Mouse (Mus musculus): Measurements from ENCODE around the gene Prdm1.
A peak's percentile ranks its signal among the peaks of the same experiment; 100 is the strongest.

Gene Prdm1

GRCm38 (mm10) chr10:44528291-44529082, at the start of gene Prdm1:
TSS of gene Prdm1 (minus strand) at chr10:44528501.
- DNase-seq (ENCODE audit: low read depth, low spot score) = peak; percentile 47

DNA sequence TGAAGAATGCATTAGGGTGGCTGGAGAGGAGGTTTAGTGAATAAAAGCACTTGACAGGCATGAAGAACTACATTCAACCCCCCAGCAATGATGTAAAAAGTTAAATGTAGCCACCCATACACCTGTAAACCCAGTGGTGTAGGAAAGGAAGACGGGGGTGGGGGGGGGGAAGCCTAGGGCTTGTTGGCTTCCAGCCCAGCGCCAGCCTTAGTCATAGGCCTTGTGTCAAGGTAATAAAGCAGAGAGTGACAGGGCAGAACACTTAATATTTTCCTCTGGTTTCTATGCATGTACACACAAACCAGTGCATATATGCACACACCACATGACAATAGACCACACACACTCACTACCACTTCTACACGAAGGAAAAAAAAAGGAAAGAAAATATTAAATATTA, 37.7 kb upstream of the Prdm1 start:
- no peak for DNase-seq (ENCODE audit: low read depth, low spot score)

- DNase-seq (ENCODE audit: low read depth, low spot score) = no peak
Observed at GRCm38 (mm10) chr10:44565109-44565508, 36.8 kb upstream of the Prdm1 start.

GRCm38 (mm10) chr10:44556845-44557244, 28.5 kb upstream of the Prdm1 start:
- DNase-seq (ENCODE audit: low read depth, low spot score) = no peak

DNA sequence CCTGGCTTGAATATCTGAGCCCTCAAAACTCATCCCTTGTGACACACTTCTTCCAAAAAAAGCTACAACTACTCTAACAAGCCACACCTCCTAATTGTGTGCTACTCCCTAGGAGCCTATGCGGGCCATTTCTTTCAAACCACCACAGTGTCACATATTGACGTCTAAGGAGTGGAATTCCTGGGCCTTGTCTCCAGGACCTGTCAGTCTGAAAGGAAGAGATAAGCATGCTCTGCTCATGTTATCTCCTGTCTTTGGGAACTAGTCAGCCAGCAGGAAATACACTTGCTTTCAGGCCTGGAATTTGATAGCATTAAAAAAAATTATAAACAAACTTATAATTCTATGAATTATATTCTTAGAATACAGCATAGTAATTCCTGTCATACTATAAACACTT, 27.0 kb upstream of the Prdm1 start:
- no peak for DNase-seq (ENCODE audit: low read depth, low spot score)

DNA sequence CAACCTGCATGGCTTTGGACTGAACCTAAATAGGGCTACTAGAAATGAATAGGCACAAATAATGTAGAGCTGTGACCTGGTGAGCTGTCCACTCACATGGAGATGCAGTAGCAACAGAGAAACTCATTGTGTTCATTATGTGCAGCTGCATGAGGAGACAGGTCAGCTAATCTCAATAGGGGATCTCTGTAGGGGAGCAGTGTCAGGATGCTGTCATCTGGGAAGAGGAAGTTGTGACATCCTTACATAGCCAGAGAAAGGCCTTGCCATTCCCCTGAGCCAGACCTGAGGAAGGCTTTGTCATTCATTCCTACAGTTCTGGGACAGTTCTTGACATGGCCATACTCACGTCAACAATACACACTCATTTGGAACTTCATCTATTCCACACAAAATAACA, 25.3 kb upstream of the Prdm1 start:
- no peak for DNase-seq (ENCODE audit: low read depth, low spot score)

DNA sequence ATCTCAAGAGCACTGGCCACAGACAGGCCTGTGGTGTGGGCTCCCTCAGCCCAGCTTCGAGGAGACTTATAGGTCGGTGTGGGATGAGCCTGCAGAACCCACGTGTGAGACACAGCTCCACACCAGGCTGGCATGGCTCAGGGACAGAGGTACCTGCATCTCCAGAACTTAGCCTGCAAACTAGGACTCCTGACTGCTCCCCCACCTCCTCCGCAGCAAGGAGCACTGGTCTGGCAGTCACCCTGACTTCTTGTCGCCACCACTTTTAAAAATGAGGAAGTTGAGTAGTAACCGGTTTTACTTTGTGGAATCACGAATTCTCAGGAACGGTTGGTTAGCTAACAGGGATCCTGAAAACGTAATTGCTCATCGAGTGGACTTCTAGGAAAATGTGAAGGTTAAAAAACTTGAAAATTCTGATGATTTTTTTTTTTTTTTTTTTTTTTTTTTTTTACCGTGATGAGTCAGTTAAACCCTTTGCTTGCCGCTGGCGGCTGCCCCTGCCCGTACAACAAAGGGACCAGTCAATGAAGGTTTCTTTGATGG, 10.8 kb upstream of the Prdm1 start:
- DNase-seq (ENCODE audit: low read depth, low spot score) = peak; percentile 12

DNA sequence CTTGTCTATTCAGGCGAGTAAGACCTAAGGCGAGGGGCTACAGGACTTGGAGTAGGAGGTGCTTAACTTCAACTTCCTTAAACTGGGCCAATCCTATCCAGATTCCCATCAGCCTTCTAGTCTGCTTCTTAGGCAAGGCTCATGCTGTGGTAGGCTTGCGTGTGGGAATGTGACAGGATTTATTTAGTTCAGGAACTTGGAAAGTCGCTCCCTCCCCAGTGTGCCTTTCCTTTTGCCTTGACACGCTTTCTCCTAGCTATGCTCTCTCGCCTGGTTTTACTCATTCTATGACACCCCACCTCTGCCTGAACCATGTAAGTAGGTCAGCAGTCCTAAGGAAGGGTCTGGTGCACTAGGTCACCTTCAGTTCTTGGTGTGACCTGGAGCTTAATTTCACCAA, 9.8 kb upstream of the Prdm1 start:
- no peak for DNase-seq (ENCODE audit: low read depth, low spot score)

GRCm38 (mm10) chr10:44530067-44530360, 1.7 kb upstream of the Prdm1 start:
- DNase-seq (ENCODE audit: low read depth, low spot score) = no peak

GRCm38 (mm10) chr10:44529218-44530066, 1.1 kb upstream of the Prdm1 start:
- DNase-seq (ENCODE audit: low read depth, low spot score) = peak; percentile 95

GRCm38 (mm10) chr10:44527651-44528050, 650 bp downstream of the Prdm1 start:
- DNase-seq (ENCODE audit: low read depth, low spot score) = no peak

DNA sequence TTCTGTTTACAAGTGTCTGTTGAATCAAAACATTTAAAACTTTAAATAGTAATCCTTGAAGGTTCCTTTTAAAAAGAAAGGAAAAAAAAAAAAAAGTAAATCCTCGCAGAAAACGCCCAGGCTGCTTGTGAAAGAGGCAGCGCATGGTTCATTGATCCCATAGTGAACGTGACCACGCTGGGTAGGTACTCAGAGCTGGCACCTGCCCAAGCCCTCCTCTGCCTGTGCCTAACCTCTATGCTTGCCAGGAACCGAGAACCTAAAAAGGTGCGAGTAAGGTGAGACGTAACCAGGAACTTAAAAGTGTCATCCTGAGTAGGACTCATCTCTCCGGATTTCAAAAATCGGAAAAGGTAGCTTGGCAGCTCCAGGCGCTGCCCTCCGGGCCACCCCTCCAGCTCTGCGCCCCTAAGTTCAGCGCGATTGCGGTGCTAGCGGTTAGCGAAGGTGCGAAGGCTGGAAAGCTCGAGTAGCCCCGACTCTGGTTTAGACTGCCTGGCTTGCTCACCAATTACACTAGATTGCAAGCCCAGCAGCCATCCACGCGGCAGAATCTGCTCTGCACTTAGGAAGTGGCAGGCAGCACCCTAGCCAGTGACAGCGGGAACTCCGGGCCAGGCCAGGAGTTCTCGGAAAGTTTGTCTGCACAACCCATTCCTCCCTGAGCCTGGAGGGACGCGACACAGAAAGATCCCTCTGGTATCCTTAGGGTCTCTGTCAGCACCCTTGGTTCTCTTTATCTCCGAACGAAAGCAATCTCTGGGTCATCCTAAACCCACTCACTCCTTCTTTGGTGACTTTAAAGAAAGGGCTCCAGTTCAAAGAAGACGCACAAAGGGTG, 1.3 kb downstream of the Prdm1 start:
- peak; percentile 64 for DNase-seq (ENCODE audit: low read depth, low spot score)

DNA sequence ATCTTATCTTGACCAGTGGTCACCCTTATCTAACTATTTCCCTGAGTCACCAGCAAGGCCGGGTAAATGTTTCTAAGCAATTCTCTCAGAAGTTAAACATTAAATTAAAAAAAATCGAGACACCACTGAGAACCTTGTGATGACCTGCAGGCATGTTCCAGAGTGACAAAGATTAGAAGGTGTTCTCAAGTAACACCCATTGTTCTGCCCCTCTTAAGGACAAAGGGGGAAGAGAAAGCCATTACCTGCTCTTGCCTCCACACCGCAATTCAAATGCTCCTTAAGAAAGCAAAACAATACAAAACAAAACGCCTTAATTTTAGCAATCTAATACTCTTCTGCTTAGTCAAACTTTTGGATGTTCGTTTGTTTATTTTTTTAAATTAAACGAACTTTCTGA, 8.1 kb downstream of the Prdm1 start:
- DNase-seq (ENCODE audit: low read depth, low spot score) = peak; percentile 59

- no peak for DNase-seq (ENCODE audit: low read depth, low spot score)
Observed at GRCm38 (mm10) chr10:44518631-44519030, 9.7 kb downstream of the Prdm1 start.

GRCm38 (mm10) chr10:44513108-44513507, 15.2 kb downstream of the Prdm1 start:
- no peak for DNase-seq (ENCODE audit: low read depth, low spot score)

DNA sequence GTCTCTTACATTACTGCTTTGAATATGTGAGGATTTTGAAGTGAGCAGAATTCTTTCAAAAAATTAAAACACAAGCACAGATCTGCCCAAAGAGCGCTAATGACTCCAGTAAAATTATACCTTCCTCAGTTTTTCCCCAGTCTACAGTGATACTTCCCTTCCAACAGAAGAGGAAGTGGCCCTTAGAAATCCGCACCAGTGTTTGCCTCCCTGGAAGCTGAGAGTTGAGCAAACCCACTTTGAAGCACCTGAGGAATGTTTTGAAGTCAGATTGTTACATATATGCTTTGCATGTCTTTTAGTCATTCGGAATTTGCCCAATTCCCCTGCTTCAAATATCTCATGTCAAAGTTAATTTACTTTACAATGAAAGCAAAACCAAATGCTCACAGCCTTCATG, 17.3 kb downstream of the Prdm1 start:
- DNase-seq (ENCODE audit: low read depth, low spot score) = no peak

GRCm38 (mm10) chr10:44508649-44509048, 19.7 kb downstream of the Prdm1 start:
- no peak for DNase-seq (ENCODE audit: low read depth, low spot score)

DNA sequence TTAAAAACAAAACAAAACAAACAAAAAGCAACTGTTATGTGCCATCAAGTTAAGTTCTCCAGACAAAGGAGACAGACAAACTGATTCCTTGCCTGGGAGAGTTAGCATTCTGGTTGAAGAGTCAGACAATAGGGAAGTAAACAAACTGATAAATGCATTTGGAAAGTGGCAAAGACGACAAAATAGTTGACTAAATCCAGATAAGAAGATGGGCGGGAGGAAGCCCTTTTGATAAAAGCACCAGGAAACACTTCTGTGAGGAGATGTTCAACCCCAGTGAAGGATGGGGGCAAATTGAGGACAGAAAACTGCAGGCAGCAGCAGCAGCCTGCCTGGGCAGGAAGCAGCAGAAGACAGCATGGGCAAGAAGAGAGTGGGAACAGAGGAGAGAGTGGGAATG, 20.3 kb downstream of the Prdm1 start:
- DNase-seq (ENCODE audit: low read depth, low spot score) = peak; percentile 9

DNA sequence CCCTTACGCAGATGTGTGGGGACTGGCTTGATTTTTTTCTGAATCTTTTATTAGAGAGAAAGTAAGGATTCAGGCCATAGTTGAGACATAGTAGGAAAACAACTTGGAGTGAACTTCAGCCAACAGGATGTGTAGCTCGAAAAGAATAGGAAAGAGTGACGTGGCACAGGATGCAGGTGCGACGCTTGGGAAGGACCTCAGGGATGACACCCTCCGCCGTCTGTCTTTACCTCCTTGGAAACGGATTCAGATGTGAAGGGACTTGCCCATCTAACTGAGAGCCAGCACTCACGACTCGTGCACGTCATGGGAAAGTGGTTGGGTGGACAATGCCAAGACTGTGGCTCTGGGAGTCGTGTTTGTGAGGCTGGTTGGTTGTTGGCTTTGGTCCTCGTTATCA, 25.4 kb downstream of the Prdm1 start:
- DNase-seq (ENCODE audit: low read depth, low spot score) = no peak

DNA sequence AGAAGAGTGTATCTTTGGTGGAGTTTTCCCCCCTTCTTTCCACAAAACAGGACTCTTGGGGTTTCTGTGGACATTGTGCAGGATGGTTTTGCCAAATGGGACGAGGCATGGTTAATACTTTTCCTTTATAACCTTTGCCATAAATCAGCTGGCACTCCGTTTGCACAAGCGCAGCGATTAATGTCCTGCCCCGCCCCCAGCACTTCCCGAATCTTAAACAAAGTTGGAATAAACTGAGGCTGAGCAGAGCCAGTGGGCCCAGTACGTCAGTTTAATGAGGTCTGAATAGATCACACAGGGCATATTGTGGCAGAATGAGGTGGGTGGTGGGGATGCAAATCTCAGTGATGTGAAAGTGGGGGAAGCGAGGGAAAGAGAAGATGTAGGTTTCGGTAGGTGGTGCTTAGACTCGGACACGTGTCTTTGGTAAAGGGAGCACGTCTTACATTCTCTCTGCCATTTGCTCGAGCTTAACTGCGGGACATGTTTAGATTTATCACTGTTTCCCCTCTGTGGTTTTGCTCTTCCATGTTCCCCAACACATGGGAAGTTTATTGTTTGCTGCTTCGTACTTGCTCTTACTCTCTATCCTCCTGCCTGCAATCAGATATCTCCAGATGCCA, 28.3 kb downstream of the Prdm1 start:
- no peak for DNase-seq (ENCODE audit: low read depth, low spot score)

DNA sequence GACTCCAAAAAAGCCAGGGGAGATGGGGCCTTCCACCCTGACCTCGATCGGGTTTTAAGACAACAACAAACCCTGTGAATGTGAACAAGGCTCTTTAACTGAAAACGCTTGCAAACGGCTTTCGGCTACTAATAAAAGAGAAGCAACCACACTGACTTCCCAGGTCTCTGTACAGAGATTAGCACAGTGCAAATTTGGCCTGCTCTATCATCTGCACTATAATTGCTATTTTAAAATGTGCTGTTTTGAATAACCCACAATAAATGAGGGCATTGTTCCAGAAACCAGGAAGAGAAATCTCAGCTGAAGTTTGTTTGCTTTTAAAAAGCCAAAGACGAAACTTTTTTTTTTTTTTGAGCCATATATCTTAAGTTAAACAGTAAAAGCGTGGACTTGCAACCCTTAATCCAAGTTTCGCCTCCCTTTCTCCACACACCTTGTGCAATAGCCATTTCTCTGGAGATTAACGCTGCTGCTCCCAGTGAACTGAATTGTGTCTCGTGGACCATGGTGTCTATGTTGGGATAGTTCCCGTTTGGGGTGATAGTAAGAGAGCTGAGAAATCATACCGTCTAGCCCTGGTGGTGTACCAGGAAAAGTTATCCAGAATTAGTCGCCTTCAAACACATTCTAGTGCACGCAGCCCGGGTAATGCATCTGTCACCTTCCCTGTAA, 34.3 kb downstream of the Prdm1 start:
- no peak for DNase-seq (ENCODE audit: low read depth, low spot score)
